Mouse (Mus musculus) small intestine, adult 10 weeks (tissue): Measurements from ENCODE around the gene Acpp. TPM values are rescaled to one million over a fixed set of nuclear protein-coding genes. Genes with fewer than 3 reads are reported as not detected.

Source experiments
- polyA plus RNA-seq: library from polyadenylated mRNA; stranded (reverse); fragments of 350-450 nt; fragmentation: Illumina TruSeq; extraction: RNeasy Lipid Tissue Mini Kit (QIAGEN cat#74804); gene quantifications from one replicate; pipeline ENCODE4 v1.2.3, GENCODE M21; 2014; ENCODE audit warnings: low replicate concordance

The Acpp gene
- 25.7 TPM for polyA plus RNA-seq

GRCm38 (mm10) chr9:104337183-104337931 is at the start of gene Acpp:
Gene Acpp (minus strand): TSS chr9:104337748.

GRCm38 (mm10) chr9:104262823-104263352 is 74.7 kb downstream of the Acpp start, which contains the start of gene Dnajc13:
Gene Dnajc13 (minus strand): TSS chr9:104262930.

Other genes with a start within 250 kb of the Acpp start
- gene Ackr4, start 210.8 kb downstream of the Acpp start, polyA plus RNA-seq: 7.5 TPM
- 79.3 TPM for gene Dnajc13, start 74.8 kb downstream of the Acpp start, polyA plus RNA-seq
- 1.3 TPM for gene Cpne4, start 209.5 kb upstream of the Acpp start, polyA plus RNA-seq